Mouse (Mus musculus): ENCODE data around the gene Krtap4-6.
"Not testable (repeated sequence)": the region's sequence is repeated elsewhere in the genome, so short reads cannot be mapped to it uniquely, and the experiment has no call there.

The Krtap4-6 gene

GRCm38 (mm10) chr11:99665860-99666259 is at the start of gene Krtap4-6:
Gene Krtap4-6 (minus strand): TSS chr11:99665960.
- CTCF ChIA-PET = interaction anchor here in 1 of 4 experiments (0.6 kb wide), 1 partner anchor 837 kb away, joined by 3 read pairs; no protein-coding TSS in a partner anchor
- POLR2A ChIA-PET = no interaction called here

DNA sequence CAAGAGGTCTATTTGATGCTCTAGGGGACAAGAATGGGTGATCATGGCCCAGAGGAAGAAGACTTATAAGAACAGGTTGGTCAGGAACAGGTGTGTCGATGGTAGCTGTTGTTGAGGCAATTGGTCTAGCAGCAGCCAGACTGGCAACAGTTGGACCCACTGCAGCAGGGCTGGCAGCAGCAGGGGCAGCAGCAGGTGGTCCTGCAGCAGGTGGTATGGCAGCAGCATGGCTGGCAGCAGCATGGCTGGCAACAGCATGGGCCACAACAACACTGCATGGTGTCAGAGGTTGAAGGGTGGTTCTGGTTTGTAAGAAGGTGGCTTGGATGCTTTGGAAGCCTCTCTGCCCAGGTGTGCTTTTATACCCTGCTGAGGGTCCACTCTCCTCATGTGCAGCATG is 24.7 kb upstream of the Krtap4-6 start, which contains the start of gene Gm14190:
Gene Gm14190 (minus strand): TSS at position 278 of the 400 bp plus-strand sequence.
- CTCF ChIA-PET = no interaction called here
- POLR2A ChIA-PET = no interaction called here

- CTCF ChIA-PET, POLR2A ChIA-PET: not testable (repeated sequence)
These were observed 19.5 kb upstream of the Krtap4-6 start for GRCm38 (mm10) chr11:99685235-99685634.

DNA sequence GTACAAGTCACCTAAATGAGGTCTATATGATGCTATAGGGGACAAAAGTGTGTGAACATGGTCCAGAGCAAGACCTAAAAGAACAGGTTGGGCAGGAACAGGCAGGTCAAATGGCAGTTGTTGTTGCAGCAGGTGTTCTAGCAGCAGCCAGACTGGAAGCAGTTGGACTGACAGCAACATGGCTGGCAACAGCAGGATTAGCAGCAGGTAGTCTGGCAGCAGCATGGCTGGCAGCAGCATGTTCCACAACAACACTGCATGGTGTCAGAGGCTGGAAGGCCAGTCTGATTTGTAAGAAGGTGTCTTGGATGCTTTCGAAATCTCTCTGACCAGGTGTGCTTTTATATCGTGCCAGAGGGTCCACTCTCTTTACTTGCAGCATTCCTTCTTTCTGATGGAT is 17.7 kb upstream of the Krtap4-6 start:
- ChIA-PET POLR2A (no interaction called here), CTCF (no interaction called here)

- CTCF ChIA-PET = no interaction called here
- POLR2A ChIA-PET = no interaction called here
These were observed 3.0 kb downstream of the Krtap4-6 start for GRCm38 (mm10) chr11:99662802-99663201.

GRCm38 (mm10) chr11:99659256-99659655 is 6.5 kb downstream of the Krtap4-6 start:
- ChIA-PET POLR2A (interaction anchor here in 1 of 4 experiments (0.5 kb wide), 1 partner anchor 352 kb away, joined by 3 read pairs; no protein-coding TSS in a partner anchor), CTCF (interaction anchor here in 1 of 4 experiments (1.2 kb wide), 1 partner anchor 623 kb away, joined by 3 read pairs; no protein-coding TSS in a partner anchor)

DNA sequence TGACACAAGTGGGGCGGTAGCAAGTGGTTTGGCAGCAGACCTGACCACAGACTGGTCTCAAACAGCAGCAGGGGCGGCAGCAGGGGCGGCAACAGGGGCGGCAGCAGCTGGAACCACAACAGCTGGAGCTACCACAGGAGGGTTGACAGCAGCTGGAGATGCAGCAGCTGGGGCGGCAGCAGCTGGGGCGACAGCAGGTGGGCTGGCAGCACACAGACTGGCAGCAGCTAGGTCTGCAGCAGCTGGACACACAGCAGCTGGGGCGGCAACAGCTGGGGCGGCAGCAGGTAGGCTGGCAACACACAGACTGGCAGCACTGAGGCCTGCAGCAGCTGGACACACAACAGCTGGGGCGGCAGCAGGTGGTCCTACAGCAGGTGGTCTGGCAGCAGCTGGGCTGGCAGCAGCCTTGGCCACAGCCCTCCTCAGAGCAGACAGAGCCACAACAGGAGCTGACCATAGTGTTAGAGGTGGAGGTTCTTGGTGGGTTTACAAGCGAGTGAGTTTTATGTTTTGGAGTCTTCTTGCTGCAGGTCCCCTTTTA is 7.2 kb downstream of the Krtap4-6 start, which contains the start of gene Gm11563:
Gene Gm11563 (minus strand): TSS at position 494 of the 544 bp plus-strand sequence.
- POLR2A ChIA-PET = interaction anchor here in 1 of 4 experiments (0.5 kb wide), 1 partner anchor 351 kb away, joined by 3 read pairs; no protein-coding TSS in a partner anchor

GRCm38 (mm10) chr11:99657051-99657450 is 8.7 kb downstream of the Krtap4-6 start:
- ChIA-PET CTCF (interaction anchor here in 3 of 4 experiments (0.6 to 1.0 kb wide), 3 partner anchors 83 to 624 kb away, joined by 3 read pairs; no protein-coding TSS in a partner anchor), POLR2A (interaction anchor here in 1 of 4 experiments (0.6 kb wide), 1 partner anchor 719 kb away, joined by 3 read pairs; no protein-coding TSS in a partner anchor)

More for the DNA sequence above, 7.2 kb downstream of the Krtap4-6 start, which contains the start of gene Gm11563:
- CTCF ChIA-PET = interaction anchor here in 1 of 4 experiments (1.2 kb wide), 1 partner anchor 623 kb away, joined by 3 read pairs; no protein-coding TSS in a partner anchor

DNA sequence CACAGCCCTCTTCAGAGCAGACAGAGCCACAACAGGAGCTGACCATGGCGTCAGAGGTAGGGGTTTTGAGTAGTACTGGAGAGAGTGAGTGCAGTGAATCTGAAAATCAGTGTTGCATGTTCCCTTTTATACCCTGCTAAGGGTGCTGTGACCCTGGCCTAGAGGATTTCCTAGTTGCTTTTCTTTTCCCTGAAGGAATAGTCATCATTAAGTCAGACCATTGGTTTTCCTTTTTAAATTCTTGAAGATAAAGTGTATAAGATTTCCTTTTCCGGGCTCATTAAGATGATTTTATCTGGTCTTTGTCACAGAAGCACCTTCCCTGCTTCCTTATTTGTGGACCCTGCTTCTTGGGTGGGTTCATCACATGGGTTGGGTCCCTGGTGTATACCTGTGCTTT is 15.6 kb downstream of the Krtap4-6 start, which contains the start of gene Gm11555:
Gene Gm11555 (minus strand): TSS at position 101 of the 400 bp plus-strand sequence.
- CTCF ChIA-PET = interaction anchor here in 1 of 4 experiments (0.5 kb wide), 1 partner anchor 9 kb away, joined by 3 read pairs; no protein-coding TSS in a partner anchor
- POLR2A ChIA-PET = no interaction called here

- ChIA-PET POLR2A (no interaction called here), CTCF (interaction anchor here in 1 of 4 experiments (0.7 kb wide), 1 partner anchor 336 kb away, joined by 3 read pairs; no protein-coding TSS in a partner anchor)
These were observed 19.3 kb downstream of the Krtap4-6 start for GRCm38 (mm10) chr11:99646444-99646843.

DNA sequence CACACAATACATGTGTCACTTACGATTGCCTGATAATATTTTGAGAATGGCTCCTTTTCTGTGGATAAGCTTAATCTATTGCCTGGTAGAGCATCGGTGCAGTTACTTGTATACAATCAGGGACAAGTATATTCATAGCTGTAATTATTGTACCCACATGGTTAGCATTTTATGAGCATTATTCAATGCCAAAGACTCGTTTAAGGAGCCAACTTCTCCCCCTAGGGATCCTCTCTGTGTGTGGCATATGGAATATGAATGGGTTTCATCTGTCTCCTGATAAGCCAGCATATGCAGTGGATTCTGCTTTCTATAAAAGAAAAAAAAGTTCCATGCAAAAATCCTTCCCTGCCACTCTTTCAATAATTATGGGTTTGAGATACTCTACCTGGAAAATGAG is 21.4 kb downstream of the Krtap4-6 start:
- ChIA-PET POLR2A (no interaction called here), CTCF (no interaction called here)

- POLR2A ChIA-PET = interaction anchor here in 1 of 4 experiments (0.6 kb wide), 1 partner anchor 14 kb away, joined by 3 read pairs; no protein-coding TSS in a partner anchor
- CTCF ChIA-PET = not testable (repeated sequence)
These were observed 22.1 kb downstream of the Krtap4-6 start, which contains the start of gene Krtap4-7 for GRCm38 (mm10) chr11:99643635-99644139. Gene Krtap4-7 (minus strand): TSS chr11:99644089.

- POLR2A ChIA-PET = no interaction called here
These were observed 24.8 kb downstream of the Krtap4-6 start for GRCm38 (mm10) chr11:99640926-99641325.

DNA sequence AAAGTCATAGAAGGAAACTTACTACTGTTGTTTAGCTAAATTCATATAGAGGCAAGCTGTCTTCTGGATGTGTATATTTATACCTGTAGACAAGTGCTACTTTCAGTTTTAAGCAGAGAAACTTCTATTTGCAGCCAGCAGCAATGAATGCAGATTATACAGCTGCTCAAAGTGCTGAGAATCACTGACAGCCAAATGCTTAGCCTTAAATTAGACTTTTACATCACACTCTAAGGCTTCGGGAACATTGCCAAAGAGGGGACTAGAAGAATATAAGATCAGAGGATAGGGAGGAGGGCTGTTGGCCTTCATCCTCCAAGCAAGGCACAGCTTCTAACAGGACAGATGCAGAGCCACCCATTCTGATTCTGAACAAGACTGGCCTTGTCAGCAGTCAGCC is 28.7 kb downstream of the Krtap4-6 start:
- CTCF ChIA-PET = no interaction called here

More at GRCm38 (mm10) chr11:99640926-99641325, 24.8 kb downstream of the Krtap4-6 start:
- CTCF ChIA-PET = no interaction called here

GRCm38 (mm10) chr11:99634653-99635134 is 31.1 kb downstream of the Krtap4-6 start, which contains the start of gene Krtap4-2:
Gene Krtap4-2 (minus strand): TSS chr11:99635084.
- POLR2A ChIA-PET = no interaction called here

More for the DNA sequence above, 28.7 kb downstream of the Krtap4-6 start:
- POLR2A ChIA-PET = no interaction called here

GRCm38 (mm10) chr11:99633293-99633692 is 32.5 kb downstream of the Krtap4-6 start:
- ChIA-PET CTCF (no interaction called here), POLR2A (interaction anchor here in 1 of 4 experiments (0.6 kb wide), 1 partner anchor 40 kb away, joined by 14 read pairs; no protein-coding TSS in a partner anchor)

More at GRCm38 (mm10) chr11:99634653-99635134, 31.1 kb downstream of the Krtap4-6 start, which contains the start of gene Krtap4-2:
- CTCF ChIA-PET = no interaction called here

- POLR2A ChIA-PET = no interaction called here
- CTCF ChIA-PET = no interaction called here
These were observed 34.9 kb downstream of the Krtap4-6 start for GRCm38 (mm10) chr11:99630890-99631289.

- POLR2A ChIA-PET = no interaction called here
These were observed 37.6 kb downstream of the Krtap4-6 start, which contains the start of gene Krtap4-1 for GRCm38 (mm10) chr11:99628138-99628537. Gene Krtap4-1 (minus strand): TSS chr11:99628238.

GRCm38 (mm10) chr11:99620335-99620734 is 45.4 kb downstream of the Krtap4-6 start, which contains the start of gene Gm11562:
Gene Gm11562 (minus strand): TSS chr11:99620435.
- POLR2A ChIA-PET = no interaction called here
- CTCF ChIA-PET = no interaction called here

More at GRCm38 (mm10) chr11:99628138-99628537, 37.6 kb downstream of the Krtap4-6 start, which contains the start of gene Krtap4-1:
- CTCF ChIA-PET = no interaction called here
